Mouse (Mus musculus): ENCODE measurements around the gene Pik3r4. TPM values are rescaled to one million over a fixed set of nuclear protein-coding genes. Genes with fewer than 3 reads are reported as not detected.

Pik3r4 gene
- polyA plus RNA-seq, 1 experiment from 2014 or later: 20.5 TPM

GRCm38 (mm10) chr9:105719367-105719766 is 76.6 kb downstream of the Pik3r4 start:
- Histone ChIP-seq H3K4me2 (replicated peaks) (no peak overlapping the region), H3K27ac (no peak overlapping the region), H3K27me3 (ENCODE audit: control insufficient read depth, insufficient read depth, low read length) (no peaks in the 10 kb centered on the region), H3K9me3 (ENCODE audit: control insufficient read depth, low read length) (no peaks in the 10 kb centered on the region), H3K36me3 (replicated peaks; ENCODE audit: control insufficient read depth, insufficient read depth) (no peaks in the 10 kb centered on the region), H3K9ac (no peak overlapping the region), H3K4me3 (replicated peaks; ENCODE audit: low read length) (no peak overlapping the region), H3K4me1 (replicated peaks; ENCODE audit: control insufficient read depth, insufficient read depth, low read length) (0 out of 2 replicates have a peak, but pooled peaks cover 7% of the 10 kb centered on the region)
- DNase-seq (ENCODE audit: low spot score) (no peak), ATAC-seq (ENCODE audit: low FRiP score) (no peak)
- 82% methylated on average over 7 of the region's 7 CpGs for WGBS

- Histone ChIP-seq H3K9me3 (ENCODE audit: control insufficient read depth, low read length) (no peaks in the 10 kb centered on the region), H3K4me3 (replicated peaks; ENCODE audit: low read length) (no peak overlapping the region), H3K36me3 (replicated peaks; ENCODE audit: control insufficient read depth, insufficient read depth) (no peaks in the 10 kb centered on the region), H3K4me1 (replicated peaks; ENCODE audit: control insufficient read depth, insufficient read depth, low read length) (0 out of 2 replicates have a peak, but pooled peaks cover 7% of the 10 kb centered on the region), H3K27ac (no peak overlapping the region), H3K9ac (no peak overlapping the region), H3K27me3 (ENCODE audit: control insufficient read depth, insufficient read depth, low read length) (no peaks in the 10 kb centered on the region), H3K4me2 (replicated peaks) (no peak overlapping the region)
- ATAC-seq (ENCODE audit: low FRiP score): no peak
- 38% methylated on average over 5 of the region's 5 CpGs for WGBS
- no peak for DNase-seq (ENCODE audit: low spot score)
Observed at GRCm38 (mm10) chr9:105719851-105720395, 77.1 kb downstream of the Pik3r4 start.

- H3K27me3 ChIP-seq (ENCODE audit: control insufficient read depth, insufficient read depth, low read length): no peaks in the 10 kb centered on the region
- DNase-seq (ENCODE audit: low spot score): no peak
- 80% methylated on average over 4 of the region's 4 CpGs for WGBS
- H3K4me1 ChIP-seq (replicated peaks; ENCODE audit: control insufficient read depth, insufficient read depth, low read length): 0 out of 2 replicates have a peak, but pooled peaks cover 7% of the 10 kb centered on the region
- H3K4me2 ChIP-seq (replicated peaks): no peak overlapping the region
- no peak overlapping the region for H3K27ac ChIP-seq
- no peaks in the 10 kb centered on the region for H3K36me3 ChIP-seq (replicated peaks; ENCODE audit: control insufficient read depth, insufficient read depth)
- no peak for ATAC-seq (ENCODE audit: low FRiP score)
- no peaks in the 10 kb centered on the region for H3K9me3 ChIP-seq (ENCODE audit: control insufficient read depth, low read length)
- no peak overlapping the region for H3K4me3 ChIP-seq (replicated peaks; ENCODE audit: low read length)
- no peak overlapping the region for H3K9ac ChIP-seq
Observed at GRCm38 (mm10) chr9:105720430-105720829, 77.7 kb downstream of the Pik3r4 start.

GRCm38 (mm10) chr9:105731976-105732375 is 89.2 kb downstream of the Pik3r4 start:
- Histone ChIP-seq H3K4me1 (replicated peaks; ENCODE audit: control insufficient read depth, insufficient read depth, low read length) (peaks cover 4% of the 10 kb centered on the region; the same call in 1 of the 2 replicates), H3K9ac (no peak overlapping the region), H3K9me3 (ENCODE audit: control insufficient read depth, low read length) (no peaks in the 10 kb centered on the region), H3K36me3 (replicated peaks; ENCODE audit: control insufficient read depth, insufficient read depth) (no peaks in the 10 kb centered on the region), H3K27me3 (ENCODE audit: control insufficient read depth, insufficient read depth, low read length) (no peaks in the 10 kb centered on the region), H3K4me2 (replicated peaks) (no peak overlapping the region), H3K27ac (no peak overlapping the region), H3K4me3 (replicated peaks; ENCODE audit: low read length) (no peak overlapping the region)
- WGBS: 76% methylated on average over 7 of the region's 7 CpGs
- no peak for ATAC-seq (ENCODE audit: low FRiP score)
- DNase-seq (ENCODE audit: low spot score): no peak

- H3K27me3 ChIP-seq (ENCODE audit: control insufficient read depth, insufficient read depth, low read length): no peaks in the 10 kb centered on the region
- H3K36me3 ChIP-seq (replicated peaks; ENCODE audit: control insufficient read depth, insufficient read depth): no peaks in the 10 kb centered on the region
- DNase-seq (ENCODE audit: low spot score) (no peak), ATAC-seq (ENCODE audit: low FRiP score) (no peak)
- H3K4me1 ChIP-seq (replicated peaks; ENCODE audit: control insufficient read depth, insufficient read depth, low read length): peaks cover 4% of the 10 kb centered on the region
- H3K4me3 ChIP-seq (replicated peaks; ENCODE audit: low read length): no peak overlapping the region
- H3K9ac ChIP-seq: no peak overlapping the region
- no peak overlapping the region for H3K4me2 ChIP-seq (replicated peaks)
- no peak overlapping the region for H3K27ac ChIP-seq
- 76% methylated on average over 2 of the region's 2 CpGs for WGBS
- H3K9me3 ChIP-seq (ENCODE audit: control insufficient read depth, low read length): no peaks in the 10 kb centered on the region
Observed at GRCm38 (mm10) chr9:105734651-105735050, 91.9 kb downstream of the Pik3r4 start.

- Histone ChIP-seq H3K9me3 (ENCODE audit: control insufficient read depth, low read length) (no peaks in the 10 kb centered on the region), H3K9ac (no peak overlapping the region), H3K4me3 (replicated peaks; ENCODE audit: low read length) (no peak overlapping the region), H3K4me2 (replicated peaks) (no peak overlapping the region), H3K27me3 (ENCODE audit: control insufficient read depth, insufficient read depth, low read length) (no peaks in the 10 kb centered on the region), H3K27ac (no peak overlapping the region), H3K36me3 (replicated peaks; ENCODE audit: control insufficient read depth, insufficient read depth) (no peaks in the 10 kb centered on the region), H3K4me1 (replicated peaks; ENCODE audit: control insufficient read depth, insufficient read depth, low read length) (peaks cover 4% of the 10 kb centered on the region)
- 52% methylated on average over 5 of the region's 5 CpGs for whole genome bisulfite sequencing
- DNase-seq (ENCODE audit: low spot score) (peak; percentile 42), ATAC-seq (ENCODE audit: low FRiP score) (no peak)
Observed at GRCm38 (mm10) chr9:105735195-105735594, 92.4 kb downstream of the Pik3r4 start.

Other genes with a start within 250 kb of the Pik3r4 start
- gene Aste1, start 247.6 kb upstream of the Pik3r4 start, polyA plus RNA-seq (2014; fragmentation: Nextera tagmentation; extraction: Ambion mirVana): 11.4 and 13.7 TPM in 2 replicates
- gene Nek11, start 247.5 kb upstream of the Pik3r4 start, polyA plus RNA-seq (2014; fragmentation: Nextera tagmentation; extraction: Ambion mirVana): 2.9 and 3.2 TPM in 2 replicates
- 118 and 139 TPM in 2 replicates for gene Atp2c1, start 115.7 kb upstream of the Pik3r4 start, polyA plus RNA-seq (2014; fragmentation: Nextera tagmentation; extraction: Ambion mirVana)
- 0.11 and 0.17 TPM in 2 replicates for gene Col6a6, start 185.2 kb downstream of the Pik3r4 start, polyA plus RNA-seq (2014; fragmentation: Nextera tagmentation; extraction: Ambion mirVana)